Mouse (Mus musculus): ENCODE results near the gene Fbxw11.

Fbxw11 gene

GRCm38 (mm10) chr11:32625677-32626076 is 16.8 kb upstream of the Fbxw11 start:
- DNase-seq, result peak; percentile 82

GRCm38 (mm10) chr11:32626079-32626478 is 16.4 kb upstream of the Fbxw11 start:
- DNase-seq, result no peak

GRCm38 (mm10) chr11:32627900-32628299 is 14.6 kb upstream of the Fbxw11 start:
- no peak for DNase-seq

GRCm38 (mm10) chr11:32629713-32630211 is 12.8 kb upstream of the Fbxw11 start:
- DNase-seq, result no peak

GRCm38 (mm10) chr11:32632671-32633070 is 9.9 kb upstream of the Fbxw11 start:
- DNase-seq, result no peak

- no peak for DNase-seq
Measured at GRCm38 (mm10) chr11:32633542-32633941, 9.0 kb upstream of the Fbxw11 start.

GRCm38 (mm10) chr11:32634143-32634542 is 8.4 kb upstream of the Fbxw11 start:
- no peak for DNase-seq

- DNase-seq, result no peak
Measured at GRCm38 (mm10) chr11:32634842-32635241, 7.7 kb upstream of the Fbxw11 start.

- no peak for DNase-seq
Measured at GRCm38 (mm10) chr11:32636275-32636674, 6.2 kb upstream of the Fbxw11 start.

- DNase-seq, result no peak
Measured at GRCm38 (mm10) chr11:32638521-32639255, 3.8 kb upstream of the Fbxw11 start.

- DNase-seq, result no peak
Measured at GRCm38 (mm10) chr11:32640617-32641016, 1.9 kb upstream of the Fbxw11 start.

GRCm38 (mm10) chr11:32642899-32643886 is 669 bp downstream of the Fbxw11 start:
- no peak for DNase-seq

- peak; percentile 44 for DNase-seq
Measured at GRCm38 (mm10) chr11:32644010-32644409, 1.5 kb downstream of the Fbxw11 start.

GRCm38 (mm10) chr11:32647265-32647664 is 4.7 kb downstream of the Fbxw11 start:
- DNase-seq, result no peak

- peak; percentile 87 for DNase-seq
Measured at GRCm38 (mm10) chr11:32650236-32650749, 7.8 kb downstream of the Fbxw11 start.

- DNase-seq, result peak; percentile 82
Measured at GRCm38 (mm10) chr11:32650893-32651590, 8.5 kb downstream of the Fbxw11 start.

GRCm38 (mm10) chr11:32651723-32652122 is 9.2 kb downstream of the Fbxw11 start:
- DNase-seq, result no peak

- no peak for DNase-seq
Measured at GRCm38 (mm10) chr11:32662082-32662656, 19.6 kb downstream of the Fbxw11 start.

- DNase-seq, result no peak
Measured at GRCm38 (mm10) chr11:32665639-32666038, 23.1 kb downstream of the Fbxw11 start.

- no peak for DNase-seq
Measured at GRCm38 (mm10) chr11:32666983-32667382, 24.5 kb downstream of the Fbxw11 start.

- no peak for DNase-seq
Measured at GRCm38 (mm10) chr11:32671480-32671879, 29.0 kb downstream of the Fbxw11 start.

- no peak for DNase-seq
Measured at GRCm38 (mm10) chr11:32676777-32677176, 34.3 kb downstream of the Fbxw11 start.

Measured in kidney, adult 9 months (tissue).